Mouse (Mus musculus): ENCODE results near the gene Tmem270.

GRCm38 (mm10) chr5:134945266-134945959 lies 38.9 kb upstream of the Tmem270 start:
- no peak for TF ChIP-seq RAD21 (IDR thresholded peaks at IDR 0.05; ENCODE audit: low read depth, low read length)
- no peak for TF ChIP-seq CTCF (conservative IDR thresholded peaks at IDR 0.05 in 1 of 2, IDR thresholded peaks at IDR 0.05 in 1 of 2; ENCODE audit: low read depth in 2 of 2, low read length in 2 of 2)
- no peak for TF ChIP-seq POLR2AphosphoS2 (IDR thresholded peaks at IDR 0.05; ENCODE audit: low read depth, low read length)
- no peak for TF ChIP-seq POLR2A (IDR thresholded peaks at IDR 0.05; ENCODE audit: low read depth, low read length)
- no peak for TF ChIP-seq GABPA (IDR thresholded peaks at IDR 0.05; ENCODE audit: insufficient replicate concordance, low read depth, low read length)
- TF ChIP-seq MYC (IDR thresholded peaks at IDR 0.05; ENCODE audit: low read depth, low read length) = no peak
- TF ChIP-seq TBP (conservative IDR thresholded peaks at IDR 0.05; ENCODE audit: low read depth, low read length) = no peak

All from CH12.LX (cell line).